Mouse (Mus musculus): Measurements from ENCODE around the gene Gm10800. TPM values are rescaled to one million over a fixed set of nuclear protein-coding genes. Genes with fewer than 3 reads are reported as not detected.

The Gm10800 gene
- 162 TPM for polyA plus RNA-seq (2017; shearing (Covaris generic))

GRCm38 (mm10) chr2:98667201-98667600 lies at the start of gene Gm10800:
TSS of gene Gm10800 (minus strand) at chr2:98667301.

DNA sequence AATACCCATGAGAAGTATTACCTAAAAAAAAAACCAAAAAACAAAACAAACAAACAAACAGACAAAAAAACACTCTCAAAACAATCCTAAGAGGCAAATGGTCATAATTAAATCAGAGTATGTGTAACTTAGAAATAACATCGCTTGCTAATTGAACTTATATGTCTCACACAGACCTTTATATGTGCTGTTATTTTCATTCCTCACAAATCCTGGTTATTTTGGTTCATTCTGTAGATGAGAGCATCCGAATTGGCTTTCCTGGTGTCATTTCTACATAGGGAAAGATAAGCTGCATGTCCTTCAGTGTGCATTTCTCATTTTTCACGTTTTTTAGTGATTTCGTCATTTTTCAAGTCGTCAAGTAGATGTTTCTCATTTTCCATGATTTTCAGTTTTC lies 5.2 kb downstream of the Gm10800 start, which contains the start of gene Gm10801:
Gene Gm10801, plus strand, starts transcription at position 301 of the 400 bp plus-strand sequence.

Other genes starting within 250 kb of the Gm10800 start
- gene Gm10801, start 5.1 kb downstream of the Gm10800 start, polyA plus RNA-seq (2017; shearing (Covaris generic)): 36.9 TPM